Mouse (Mus musculus): ENCODE results near the gene Mbd6. TPM values are rescaled to one million over a fixed set of nuclear protein-coding genes. Genes with fewer than 3 reads are reported as not detected.

Mbd6 gene
- total RNA-seq, 2 experiments from 2014 or later, result 6.1 to 33.0 TPM

DNA sequence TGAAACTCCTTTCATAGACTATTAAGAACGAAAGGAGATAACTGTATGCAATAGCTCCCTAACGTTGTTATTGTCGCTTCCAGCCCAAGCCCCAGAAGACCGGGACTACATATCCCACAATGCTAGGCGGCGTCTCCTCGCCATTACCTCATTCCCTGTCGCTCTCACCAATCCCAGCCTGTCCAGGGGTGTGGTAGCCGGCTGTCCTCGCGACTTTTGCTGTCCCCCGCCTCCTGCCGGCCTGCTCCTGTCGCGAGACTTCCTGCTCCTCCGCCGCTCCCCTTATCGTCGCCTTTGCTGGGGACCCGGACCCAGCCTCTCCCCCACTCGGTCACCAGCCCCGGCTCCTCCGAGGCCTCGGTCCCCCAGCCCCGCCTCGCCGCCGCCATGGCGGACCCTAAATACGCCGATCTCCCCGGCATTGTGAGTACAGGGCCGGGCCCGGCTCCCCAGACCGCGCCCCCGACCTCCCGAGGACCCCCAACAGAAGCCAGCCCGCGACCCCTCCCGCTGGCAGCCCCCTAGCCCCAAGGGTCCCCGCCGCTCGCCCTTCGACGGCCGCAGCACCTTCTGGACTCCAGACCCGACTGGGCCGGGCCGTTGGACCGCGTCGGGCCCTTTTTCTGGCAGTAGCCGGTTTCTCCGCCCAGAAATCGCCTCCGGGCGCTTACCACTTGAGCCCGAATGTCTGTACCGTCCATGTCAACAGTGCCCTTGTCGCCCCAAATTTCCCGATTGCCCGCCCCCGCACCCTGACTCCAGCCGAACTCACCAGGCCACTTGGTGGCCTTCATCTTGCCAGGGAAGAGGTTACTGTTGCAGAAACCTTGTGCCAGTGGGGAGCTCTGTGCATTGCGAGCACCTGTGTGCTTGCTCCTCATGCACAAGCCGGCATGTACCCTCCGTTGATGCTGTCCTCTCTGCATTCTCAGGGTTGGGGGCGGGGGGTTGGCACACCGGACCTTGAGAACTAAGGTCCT lies 22.4 kb downstream of the Mbd6 start, which contains the start of gene Dctn2:
Gene Dctn2 (plus strand): TSS at position 257 of the 980 bp plus-strand sequence.
- ATAC-seq (replicated peaks; ENCODE audit: low FRiP score, poor library complexity, severe bottlenecking), result peak; percentile 92

DNA sequence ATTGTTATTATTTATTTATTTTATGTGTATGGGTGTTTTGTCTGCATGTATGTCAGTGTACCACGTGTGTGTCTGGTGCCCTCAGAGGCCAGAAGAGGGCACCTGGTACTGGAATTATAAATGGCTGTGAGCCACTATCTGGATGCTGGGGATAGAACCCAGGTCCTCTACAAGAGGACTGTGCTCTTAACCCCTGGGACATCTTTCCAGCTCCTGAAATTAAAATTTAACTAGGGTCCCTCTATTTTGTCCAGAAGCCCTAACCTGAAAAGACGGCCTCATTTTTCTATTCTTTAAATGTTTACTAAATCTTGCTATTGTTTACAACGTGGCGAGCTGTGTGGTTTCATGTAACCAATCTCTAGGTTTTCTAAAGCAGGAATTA lies 23.1 kb downstream of the Mbd6 start:
- ATAC-seq (replicated peaks; ENCODE audit: low FRiP score, poor library complexity, severe bottlenecking), result peak; percentile 63

DNA sequence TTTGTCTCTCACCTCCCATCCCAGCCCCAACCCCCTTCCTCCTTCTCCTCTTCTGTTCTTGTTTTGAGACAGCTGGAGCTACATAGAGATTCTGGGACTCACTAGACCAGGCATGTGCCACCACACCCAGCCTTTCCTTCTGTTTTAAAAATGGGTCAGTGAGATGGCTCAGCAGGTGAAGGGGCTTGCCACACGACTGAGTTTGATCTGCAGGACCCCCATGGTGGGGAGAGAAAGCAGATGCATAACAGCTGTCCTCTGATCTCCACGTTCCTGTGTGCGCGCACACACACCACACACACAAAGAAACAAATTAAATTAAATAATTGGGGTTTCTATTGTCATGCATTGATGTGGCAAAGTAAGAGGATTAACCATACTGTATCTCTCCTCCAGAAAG lies 23.8 kb downstream of the Mbd6 start:
- no peak for ATAC-seq (replicated peaks; ENCODE audit: low FRiP score, poor library complexity, severe bottlenecking)

DNA sequence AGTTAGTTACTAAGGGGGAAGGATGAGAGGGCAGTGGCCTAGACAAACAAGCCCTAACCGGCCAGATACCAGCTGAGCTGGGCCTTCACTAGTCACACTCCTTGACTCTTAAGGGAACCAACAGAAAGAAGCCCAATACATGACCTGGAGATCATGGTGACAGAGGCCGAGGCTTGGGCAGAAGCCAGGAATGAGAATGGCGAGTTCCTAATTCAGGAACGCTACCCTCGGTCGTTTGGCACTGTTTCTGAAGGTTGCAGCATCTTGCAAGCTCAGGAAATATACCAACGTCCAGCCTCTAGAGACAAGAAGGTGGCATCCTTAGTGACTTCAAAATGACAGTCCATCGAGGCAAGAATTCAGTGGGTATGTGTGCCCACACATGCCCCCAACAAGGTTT lies 24.5 kb downstream of the Mbd6 start:
- ATAC-seq (replicated peaks; ENCODE audit: low FRiP score, poor library complexity, severe bottlenecking), result no peak

DNA sequence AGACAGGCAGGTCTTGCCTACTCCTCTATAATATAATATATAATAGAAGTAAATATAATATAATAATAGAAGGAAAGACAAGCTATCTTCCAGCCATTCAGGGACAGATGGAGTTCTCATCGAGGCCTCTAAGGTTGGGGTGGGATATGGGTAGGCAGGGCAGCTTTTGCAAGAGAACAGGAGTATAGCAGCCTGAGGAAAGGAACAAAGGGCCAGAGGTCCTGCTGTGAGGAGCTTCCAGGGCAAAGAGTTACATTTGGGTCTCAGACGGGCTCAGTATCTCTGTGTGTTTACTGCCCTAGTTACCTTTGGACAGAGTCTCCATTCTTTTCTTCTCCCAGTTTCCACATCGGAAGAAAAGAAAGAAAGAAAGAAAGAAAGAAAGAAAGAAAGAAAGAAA lies 25.2 kb downstream of the Mbd6 start:
- ATAC-seq (replicated peaks; ENCODE audit: low FRiP score, poor library complexity, severe bottlenecking), result no peak

DNA sequence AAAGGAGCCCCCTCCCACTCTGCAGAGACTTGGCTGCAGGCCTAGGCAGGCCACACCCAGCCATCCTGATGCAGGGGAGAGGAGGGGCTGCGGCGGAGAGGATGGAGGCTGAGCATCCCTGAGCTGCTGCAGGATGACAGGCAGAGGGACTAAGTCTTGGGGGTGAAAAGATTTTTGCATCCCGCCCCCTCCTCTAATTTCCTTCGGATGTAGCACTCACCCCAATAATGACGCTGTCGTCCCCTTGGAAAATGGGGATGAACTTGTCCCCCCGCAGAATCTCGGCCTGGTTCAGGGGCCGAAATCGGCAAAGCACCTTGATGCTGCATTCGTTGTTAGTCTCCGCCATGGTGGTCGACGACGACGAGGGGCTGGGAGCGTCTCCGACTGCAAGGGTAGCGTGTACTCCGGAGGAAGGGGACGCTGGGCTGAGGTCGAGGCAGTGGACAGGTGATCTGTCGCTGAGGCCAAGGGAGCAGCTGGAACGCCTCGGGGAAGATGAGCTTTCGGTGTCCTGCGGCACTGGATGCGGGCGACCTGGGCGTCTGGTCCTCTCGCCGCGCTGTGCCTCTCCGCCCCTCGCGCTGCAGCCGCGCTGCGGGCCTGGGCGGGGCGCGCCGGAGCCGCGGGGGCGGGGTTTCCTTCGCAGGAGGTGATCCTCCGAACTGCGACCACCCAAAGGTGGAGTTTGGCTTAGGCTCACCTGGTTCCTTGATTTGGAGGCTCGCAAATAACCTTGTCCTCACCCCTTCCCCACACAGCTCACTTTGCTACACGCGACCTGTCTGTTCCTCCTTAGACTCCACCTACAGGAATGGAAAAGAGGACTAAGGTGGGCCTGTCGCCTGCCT lies 26.0 kb downstream of the Mbd6 start, which contains the start of gene Kif5a:
Gene Kif5a (minus strand): TSS at position 801 of the 851 bp plus-strand sequence.
- ATAC-seq (replicated peaks; ENCODE audit: low FRiP score, poor library complexity, severe bottlenecking), result no peak

DNA sequence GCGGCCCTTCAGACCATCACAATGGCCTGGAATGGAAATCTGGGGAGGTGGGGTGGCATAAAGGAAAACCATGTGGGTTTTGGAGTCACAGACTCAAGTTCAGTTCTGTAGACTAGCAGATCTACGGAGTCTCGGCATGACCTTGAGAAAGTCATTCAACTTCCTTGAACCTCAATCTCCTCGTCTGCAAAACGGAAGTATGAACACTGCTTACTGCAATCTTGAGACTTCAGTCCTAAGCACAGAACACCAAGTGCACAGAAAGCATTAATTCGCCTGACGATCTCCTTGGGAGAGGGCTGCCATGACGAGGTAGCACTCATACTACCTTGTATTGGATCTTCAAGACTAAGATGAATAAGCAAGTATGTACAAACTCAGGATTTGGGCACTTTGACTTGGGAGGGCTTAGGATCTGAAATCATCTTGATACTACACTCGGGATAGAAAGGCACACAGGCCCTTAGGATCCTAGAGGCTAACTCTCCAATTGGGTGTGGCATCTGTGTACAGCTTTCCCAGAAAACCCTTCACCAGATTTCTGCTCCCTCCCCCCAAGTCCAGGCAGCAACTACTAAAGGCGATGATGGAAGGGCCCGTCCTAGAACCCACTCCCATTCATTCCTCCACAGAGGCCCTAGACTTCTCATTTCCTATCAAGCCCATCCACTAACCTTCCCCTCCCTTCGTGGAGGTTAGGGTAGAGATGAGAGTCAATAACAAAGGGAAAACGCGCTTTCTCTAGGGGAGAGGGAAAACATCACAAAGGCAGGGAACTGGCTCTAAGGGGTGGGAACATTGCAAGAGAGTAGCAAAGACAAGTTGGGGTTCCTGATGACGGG lies 26.9 kb downstream of the Mbd6 start:
- ATAC-seq (replicated peaks; ENCODE audit: low FRiP score, poor library complexity, severe bottlenecking), result no peak

DNA sequence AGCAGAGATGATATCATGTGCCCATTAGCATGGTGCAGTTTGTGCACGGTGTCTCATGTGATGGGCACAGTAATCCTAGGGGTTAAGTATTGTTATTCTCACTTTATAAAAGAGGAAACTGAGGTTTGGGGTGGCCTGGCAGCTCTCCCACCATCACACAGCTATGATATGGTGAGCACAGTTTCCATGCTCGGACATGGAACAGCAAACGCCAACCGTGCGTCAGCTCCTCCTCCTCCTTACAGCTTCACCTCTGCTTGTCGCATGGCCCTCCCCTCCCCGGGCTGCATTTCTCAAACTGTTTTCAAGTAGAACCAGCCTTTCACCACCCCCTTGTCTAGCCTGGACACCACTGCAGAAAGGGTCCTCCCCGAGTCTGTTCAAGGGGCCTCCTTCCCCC lies 30.3 kb downstream of the Mbd6 start:
- ATAC-seq (replicated peaks; ENCODE audit: low FRiP score, poor library complexity, severe bottlenecking), result no peak

DNA sequence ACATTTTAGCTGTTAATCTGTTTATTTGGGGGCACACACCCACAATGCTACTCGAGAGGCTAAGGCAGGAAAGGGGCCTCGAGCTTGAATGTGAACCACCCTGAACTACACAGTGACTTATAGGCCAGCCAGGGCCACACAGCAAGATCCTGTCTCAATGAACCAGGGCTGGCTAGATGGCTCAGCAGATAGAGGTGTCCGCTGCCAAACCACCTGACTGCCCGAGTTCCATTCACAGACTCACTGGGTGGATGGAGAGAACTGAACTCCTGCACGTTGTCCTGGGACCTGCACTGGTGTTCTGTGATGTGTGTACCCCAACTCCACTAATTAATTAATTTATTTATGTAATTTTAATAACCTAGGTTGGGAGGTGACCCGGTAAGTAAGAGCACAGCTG lies 31.0 kb downstream of the Mbd6 start:
- no peak for ATAC-seq (replicated peaks; ENCODE audit: low FRiP score, poor library complexity, severe bottlenecking)

DNA sequence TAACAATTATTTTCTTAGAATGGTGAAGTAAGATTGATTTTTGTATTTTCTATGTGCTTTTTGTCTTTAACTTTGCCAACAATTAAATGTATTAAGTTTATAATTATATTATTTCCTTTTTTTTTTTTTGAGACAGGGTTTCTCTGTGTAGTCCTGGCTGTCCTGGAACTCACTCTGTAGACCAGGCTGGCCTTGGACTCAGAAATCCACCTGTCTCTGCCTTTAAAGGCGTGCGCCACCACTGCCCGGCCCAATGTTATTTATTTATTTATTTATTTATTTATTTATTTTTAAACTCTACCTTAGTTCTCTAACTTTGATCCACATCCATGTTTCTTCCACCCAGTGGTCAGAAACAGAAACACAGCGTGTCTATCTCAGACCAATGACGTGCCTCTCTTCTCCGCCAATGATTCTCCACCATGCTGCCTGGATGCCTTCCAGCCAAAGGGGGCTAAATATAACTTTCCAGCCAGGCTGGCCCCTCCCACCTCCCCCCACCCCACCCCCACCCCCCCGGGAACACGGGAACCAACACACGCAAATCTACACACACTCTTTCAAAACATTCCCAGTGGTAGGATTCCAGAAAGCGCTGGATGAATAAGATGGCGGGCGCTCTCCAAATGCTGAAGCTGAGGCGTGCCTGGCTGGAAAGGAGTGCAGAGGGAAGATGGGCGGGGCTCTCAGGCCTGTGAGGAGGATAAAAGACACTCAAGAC lies 33.0 kb downstream of the Mbd6 start:
- no peak for ATAC-seq (replicated peaks; ENCODE audit: low FRiP score, poor library complexity, severe bottlenecking)

DNA sequence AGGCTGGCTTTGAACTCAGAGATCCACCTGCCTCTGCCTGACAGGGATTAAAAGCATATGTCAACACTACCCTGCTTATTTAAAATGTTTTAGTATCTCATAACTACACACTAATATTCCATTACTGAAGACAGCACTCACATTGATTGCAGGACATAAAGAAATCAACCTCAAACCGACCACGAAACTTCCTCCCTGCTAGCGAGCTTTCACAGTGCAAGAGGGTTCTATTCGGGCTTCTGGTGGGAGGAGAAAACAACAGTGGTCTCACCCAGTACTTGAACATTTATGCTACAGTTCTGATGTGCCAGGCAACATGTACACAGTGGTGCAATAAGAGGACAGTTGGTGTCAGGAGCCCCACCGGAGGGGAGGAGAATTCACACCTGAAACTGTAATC lies 38.0 kb downstream of the Mbd6 start:
- no peak for ATAC-seq (replicated peaks; ENCODE audit: low FRiP score, poor library complexity, severe bottlenecking)

DNA sequence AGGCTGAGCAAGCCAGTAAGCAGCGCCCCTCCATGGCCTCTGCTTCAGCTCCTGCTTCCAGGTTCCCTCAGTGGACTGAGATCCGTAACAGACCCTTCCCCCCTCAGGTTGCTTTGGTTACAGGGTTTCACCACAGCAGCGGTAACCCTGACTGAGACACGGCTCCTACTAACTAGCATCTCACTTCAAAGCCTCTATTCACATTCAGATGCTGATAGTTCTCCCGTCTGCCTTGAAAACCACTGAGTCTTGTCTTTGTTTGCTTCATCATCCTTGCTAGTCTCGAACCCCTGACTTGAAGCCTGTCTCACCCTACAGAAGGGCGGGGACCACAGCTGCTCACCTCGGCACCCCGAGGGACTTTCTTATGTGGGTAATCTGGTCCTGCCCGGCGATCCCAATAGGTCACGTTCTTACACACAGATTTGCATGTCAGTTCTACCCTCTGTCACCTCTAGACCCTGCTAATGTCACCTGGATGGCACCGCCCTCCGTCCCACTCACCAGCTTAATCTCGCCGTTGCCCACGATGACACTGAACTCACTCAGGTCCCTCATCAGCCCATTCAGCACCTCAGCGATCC lies 50.5 kb downstream of the Mbd6 start:
- ATAC-seq (replicated peaks; ENCODE audit: low FRiP score, poor library complexity, severe bottlenecking), result no peak

DNA sequence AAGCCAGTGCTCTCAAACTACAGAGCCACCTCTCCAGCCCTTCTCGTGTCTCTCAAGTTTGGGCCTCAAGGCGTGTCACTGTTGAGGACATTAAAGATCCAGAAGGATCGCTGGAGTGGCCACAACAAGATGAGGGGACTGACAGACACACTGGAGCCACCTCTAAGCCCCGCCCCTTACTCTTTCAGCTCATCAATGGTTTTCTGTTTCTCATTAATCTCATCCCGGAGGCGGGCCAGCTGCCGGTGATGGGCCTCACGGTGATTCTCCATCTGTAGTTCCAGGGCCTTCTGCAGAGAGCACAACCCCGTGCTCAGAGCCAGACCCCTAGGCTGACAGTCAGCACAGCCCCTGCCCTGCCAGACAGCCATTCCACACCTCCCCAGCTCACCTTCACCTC lies 52.3 kb downstream of the Mbd6 start:
- ATAC-seq (replicated peaks; ENCODE audit: low FRiP score, poor library complexity, severe bottlenecking), result no peak

DNA sequence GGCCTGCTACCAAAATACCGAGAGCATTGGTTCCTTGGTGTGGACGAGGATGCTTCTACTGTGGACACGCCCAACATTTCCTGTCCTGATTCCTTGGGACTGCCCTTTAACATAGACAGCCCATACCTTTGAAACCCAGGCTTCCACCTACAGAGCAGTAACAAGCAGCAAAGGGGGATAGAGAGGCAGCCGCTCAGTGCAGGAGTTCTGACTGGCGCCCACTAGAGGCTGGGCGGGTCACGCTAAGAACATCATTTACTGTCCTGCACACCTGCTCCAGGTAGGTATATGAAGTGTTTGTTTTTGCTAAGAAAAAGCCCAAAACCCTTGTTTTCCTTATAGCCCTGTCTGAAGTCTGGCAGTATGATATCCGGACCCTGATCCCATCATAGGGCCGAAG lies 55.7 kb downstream of the Mbd6 start:
- ATAC-seq (replicated peaks; ENCODE audit: low FRiP score, poor library complexity, severe bottlenecking), result no peak

Other genes with a start within 250 kb of the Mbd6 start
- 2.9 and 12.5 TPM in 2 replicates for gene Mettl1, start 247.6 kb downstream of the Mbd6 start, total RNA-seq (2015; ENCODE audit: low replicate concordance)
- 0.42 and 2.0 TPM in 2 replicates for gene Mettl1, start 247.6 kb downstream of the Mbd6 start, total RNA-seq (2017; ENCODE audit: low replicate concordance)
- not detected in 2 replicates for gene Eef1akmt3, start 247.5 kb downstream of the Mbd6 start, total RNA-seq (2015; ENCODE audit: low replicate concordance)
- gene Eef1akmt3, start 247.5 kb downstream of the Mbd6 start, total RNA-seq (2017; ENCODE audit: low replicate concordance), result not detected in 2 replicates
- not detected in 2 replicates for gene Cyp27b1, start 240.8 kb downstream of the Mbd6 start, total RNA-seq (2015; ENCODE audit: low replicate concordance)
- gene Cyp27b1, start 240.8 kb downstream of the Mbd6 start, total RNA-seq (2017; ENCODE audit: low replicate concordance), result not detected in 2 replicates
- not detected in 2 replicates for gene March9, start 228.8 kb downstream of the Mbd6 start, total RNA-seq (2015; ENCODE audit: low replicate concordance)
- gene March9, start 228.8 kb downstream of the Mbd6 start, total RNA-seq (2017; ENCODE audit: low replicate concordance), result not detected in 2 replicates
- 83.0 and 90.1 TPM in 2 replicates for gene Cdk4, start 225.5 kb downstream of the Mbd6 start, total RNA-seq (2015; ENCODE audit: low replicate concordance)
- gene Cdk4, start 225.5 kb downstream of the Mbd6 start, total RNA-seq (2017; ENCODE audit: low replicate concordance), result 43.8 and 71.5 TPM in 2 replicates
- 25.3 and 30.4 TPM in 2 replicates for gene Tspan31, start 218.8 kb downstream of the Mbd6 start, total RNA-seq (2015; ENCODE audit: low replicate concordance)
- gene Tspan31, start 218.8 kb downstream of the Mbd6 start, total RNA-seq (2017; ENCODE audit: low replicate concordance), result 8.6 and 19.0 TPM in 2 replicates
- 1.9 and 6.5 TPM in 2 replicates for gene Agap2, start 213.7 kb downstream of the Mbd6 start, total RNA-seq (2015; ENCODE audit: low replicate concordance)
- gene Agap2, start 213.7 kb downstream of the Mbd6 start, total RNA-seq (2017; ENCODE audit: low replicate concordance), result 2.0 and 4.0 TPM in 2 replicates
- 15.0 and 17.1 TPM in 2 replicates for gene Os9, start 167.9 kb downstream of the Mbd6 start, total RNA-seq (2015; ENCODE audit: low replicate concordance)
- gene Os9, start 167.9 kb downstream of the Mbd6 start, total RNA-seq (2017; ENCODE audit: low replicate concordance), result 59.5 and 60.7 TPM in 2 replicates
- gene B4galnt1, start 123.8 kb downstream of the Mbd6 start, total RNA-seq (2015; ENCODE audit: low replicate concordance), result 33.0 and 34.3 TPM in 2 replicates
- gene B4galnt1, start 123.8 kb downstream of the Mbd6 start, total RNA-seq (2017; ENCODE audit: low replicate concordance), result 8.1 and 17.6 TPM in 2 replicates
- not detected in 2 replicates for gene Slc26a10, start 108.4 kb downstream of the Mbd6 start, total RNA-seq (2015; ENCODE audit: low replicate concordance)
- gene Slc26a10, start 108.4 kb downstream of the Mbd6 start, total RNA-seq (2017; ENCODE audit: low replicate concordance), result 0.28 TPM in 1 of 2 replicates, not detected in the other
- gene Arhgef25, start 98.9 kb downstream of the Mbd6 start, total RNA-seq (2015; ENCODE audit: low replicate concordance), result 0.84 and 1.7 TPM in 2 replicates
- 2.2 and 2.7 TPM in 2 replicates for gene Arhgef25, start 98.9 kb downstream of the Mbd6 start, total RNA-seq (2017; ENCODE audit: low replicate concordance)
- 10.4 and 18.0 TPM in 2 replicates for gene Dtx3, start 93.3 kb downstream of the Mbd6 start, total RNA-seq (2015; ENCODE audit: low replicate concordance)
- gene Dtx3, start 93.3 kb downstream of the Mbd6 start, total RNA-seq (2017; ENCODE audit: low replicate concordance), result 8.4 and 9.4 TPM in 2 replicates
- 11.3 and 13.3 TPM in 2 replicates for gene Pip4k2c, start 77.4 kb downstream of the Mbd6 start, total RNA-seq (2015; ENCODE audit: low replicate concordance)
- gene Pip4k2c, start 77.4 kb downstream of the Mbd6 start, total RNA-seq (2017; ENCODE audit: low replicate concordance), result 19.6 and 25.6 TPM in 2 replicates
- 0.42 TPM in 1 of 2 replicates, not detected in the other for gene Kif5a, start 25.7 kb downstream of the Mbd6 start, total RNA-seq (2015; ENCODE audit: low replicate concordance)
- under 0.01 TPM in 1 of 2 replicates, not detected in the other for gene Kif5a, start 25.7 kb downstream of the Mbd6 start, total RNA-seq (2017; ENCODE audit: low replicate concordance)
- 32.5 and 59.1 TPM in 2 replicates for gene Dctn2, start 22.6 kb downstream of the Mbd6 start, total RNA-seq (2015; ENCODE audit: low replicate concordance)
- gene Dctn2, start 22.6 kb downstream of the Mbd6 start, total RNA-seq (2017; ENCODE audit: low replicate concordance), result 73.0 and 77.9 TPM in 2 replicates
- 35.1 and 38.8 TPM in 2 replicates for gene Mars, start 22.8 kb upstream of the Mbd6 start, total RNA-seq (2015; ENCODE audit: low replicate concordance)
- 43.5 and 45.6 TPM in 2 replicates for gene Mars, start 22.8 kb upstream of the Mbd6 start, total RNA-seq (2017; ENCODE audit: low replicate concordance)
- gene Arhgap9, start 32.9 kb upstream of the Mbd6 start, total RNA-seq (2015; ENCODE audit: low replicate concordance), result 19.9 and 21.1 TPM in 2 replicates
- 14.6 and 18.7 TPM in 2 replicates for gene Arhgap9, start 32.9 kb upstream of the Mbd6 start, total RNA-seq (2017; ENCODE audit: low replicate concordance)
- gene Gli1, start 53.0 kb upstream of the Mbd6 start, total RNA-seq (2015; ENCODE audit: low replicate concordance), result not detected in 2 replicates
- not detected in 2 replicates for gene Gli1, start 53.0 kb upstream of the Mbd6 start, total RNA-seq (2017; ENCODE audit: low replicate concordance)
- not detected in 2 replicates for gene Inhbe, start 65.4 kb upstream of the Mbd6 start, total RNA-seq (2015; ENCODE audit: low replicate concordance)
- gene Inhbe, start 65.4 kb upstream of the Mbd6 start, total RNA-seq (2017; ENCODE audit: low replicate concordance), result not detected in 2 replicates
- gene Inhbc, start 81.4 kb upstream of the Mbd6 start, total RNA-seq (2015; ENCODE audit: low replicate concordance), result not detected in 2 replicates
- gene Inhbc, start 81.4 kb upstream of the Mbd6 start, total RNA-seq (2017; ENCODE audit: low replicate concordance), result not detected in 2 replicates
- gene R3hdm2, start 91.3 kb upstream of the Mbd6 start, total RNA-seq (2015; ENCODE audit: low replicate concordance), result 25.7 and 34.9 TPM in 2 replicates
- gene R3hdm2, start 91.3 kb upstream of the Mbd6 start, total RNA-seq (2017; ENCODE audit: low replicate concordance), result 17.7 and 18.3 TPM in 2 replicates
- not detected in 2 replicates for gene Stac3, start 212.7 kb upstream of the Mbd6 start, total RNA-seq (2015; ENCODE audit: low replicate concordance)
- not detected in 2 replicates for gene Stac3, start 212.7 kb upstream of the Mbd6 start, total RNA-seq (2017; ENCODE audit: low replicate concordance)
- not detected in 2 replicates for gene Ndufa4l2, start 225.9 kb upstream of the Mbd6 start, total RNA-seq (2015; ENCODE audit: low replicate concordance)
- gene Ndufa4l2, start 225.9 kb upstream of the Mbd6 start, total RNA-seq (2017; ENCODE audit: low replicate concordance), result not detected in 2 replicates
- gene Shmt2, start 233.4 kb upstream of the Mbd6 start, total RNA-seq (2015; ENCODE audit: low replicate concordance), result 17.9 and 19.9 TPM in 2 replicates
- gene Shmt2, start 233.4 kb upstream of the Mbd6 start, total RNA-seq (2017; ENCODE audit: low replicate concordance), result 12.3 and 18.3 TPM in 2 replicates
- gene Nxph4, start 245.5 kb upstream of the Mbd6 start, total RNA-seq (2015; ENCODE audit: low replicate concordance), result not detected in 2 replicates
- gene Nxph4, start 245.5 kb upstream of the Mbd6 start, total RNA-seq (2017; ENCODE audit: low replicate concordance), result not detected in 2 replicates